Mouse (Mus musculus): ENCODE results near the gene Ric8a.
A peak's percentile ranks its signal among the peaks of the same experiment; 100 is the strongest.
"Not testable (repeated sequence)": the region's sequence is repeated elsewhere in the genome, so short reads cannot be mapped to it uniquely, and the experiment has no call there.

Ric8a gene

GRCm38 (mm10) chr7:140890636-140891035 lies 33.9 kb downstream of the Ric8a start:
- DNase-seq (ENCODE audit: low spot score in 2 of 2), result not testable (repeated sequence)

- DNase-seq (ENCODE audit: low spot score in 2 of 2), result no peak
Measured at GRCm38 (mm10) chr7:140894031-140894430, 37.3 kb downstream of the Ric8a start.

GRCm38 (mm10) chr7:140894611-140895010 lies 37.9 kb downstream of the Ric8a start:
- DNase-seq (ENCODE audit: low spot score in 2 of 2), result no peak

GRCm38 (mm10) chr7:140897863-140898262 lies 41.1 kb downstream of the Ric8a start:
- no peak for DNase-seq (ENCODE audit: low spot score in 2 of 2)

GRCm38 (mm10) chr7:140899121-140899520 lies 42.4 kb downstream of the Ric8a start:
- DNase-seq (ENCODE audit: low spot score in 2 of 2), result no peak

GRCm38 (mm10) chr7:140900220-140900619 lies 43.5 kb downstream of the Ric8a start, which contains the start of gene Cox8b:
Gene Cox8b, minus strand, starts transcription at chr7:140900446.
- no peak for DNase-seq (ENCODE audit: low spot score in 2 of 2)

- no peak for DNase-seq (ENCODE audit: low spot score in 2 of 2)
Measured at GRCm38 (mm10) chr7:140902036-140902875, 45.5 kb downstream of the Ric8a start.

- peak; percentile 72 to 75 for DNase-seq (ENCODE audit: low spot score in 2 of 2)
Measured at GRCm38 (mm10) chr7:140903212-140903611, 46.5 kb downstream of the Ric8a start.

- no peak for DNase-seq (ENCODE audit: low spot score in 2 of 2)
Measured at GRCm38 (mm10) chr7:140905642-140906081, 48.9 kb downstream of the Ric8a start.

GRCm38 (mm10) chr7:140907131-140907530 lies 50.4 kb downstream of the Ric8a start:
- DNase-seq (ENCODE audit: low spot score in 2 of 2), result no peak

GRCm38 (mm10) chr7:140907697-140908096 lies 50.9 kb downstream of the Ric8a start:
- no peak for DNase-seq (ENCODE audit: low spot score in 2 of 2)

GRCm38 (mm10) chr7:140908181-140908580 lies 51.4 kb downstream of the Ric8a start:
- no peak for DNase-seq (ENCODE audit: low spot score in 2 of 2)

- peak; percentile 64 to 68 for DNase-seq (ENCODE audit: low spot score in 2 of 2)
Measured at GRCm38 (mm10) chr7:140908634-140909107, 51.9 kb downstream of the Ric8a start.

GRCm38 (mm10) chr7:140912293-140912692 lies 55.5 kb downstream of the Ric8a start:
- peak; percentile 40 to 41 for DNase-seq (ENCODE audit: low spot score in 2 of 2)

GRCm38 (mm10) chr7:140912846-140913482 lies 56.2 kb downstream of the Ric8a start:
- DNase-seq (ENCODE audit: low spot score in 2 of 2), result no peak

Measured in frontal cortex, postnatal 36 days (tissue).